Mouse (Mus musculus) cerebellum, adult 2 months (tissue): ENCODE results near the gene Cuta. TPM values are rescaled to one million over a fixed set of nuclear protein-coding genes. Genes with fewer than 3 reads are reported as not detected.

Experiments used
- DNase-seq, 2 experiments: peaks; one replicate each; pipeline ENCODE4 v3.0.0; 2021
- H3K27ac ChIP-seq: fragments of 200-500 bp; 2 replicates; pipeline ENCODE4 v1.5.1; 2012; ENCODE audit warnings: low read length, control low read depth, inconsistent platforms; ENCODE audit not compliant: insufficient read depth
- H3K27me3 ChIP-seq: fragments of 200-500 bp; 2 replicates; pipeline ENCODE4 v1.6.1; 2012; ENCODE audit warnings: inconsistent platforms, mild to moderate bottlenecking, low read length, moderate library complexity; ENCODE audit not compliant: control insufficient read depth, insufficient read depth
- H3K4me1 ChIP-seq: fragments of 200-500 bp; 2 replicates; pipeline ENCODE4 v1.6.1; 2011; ENCODE audit warnings: low read length; ENCODE audit not compliant: control insufficient read depth, insufficient read depth
- H3K4me3 ChIP-seq: fragments of 200-500 bp; replicated peaks from 2 replicates; pipeline ENCODE3; 2011; ENCODE audit warnings: mild to moderate bottlenecking, low read depth, low read length, control low read depth; ENCODE audit not compliant: insufficient read depth
- CTCF ChIP-seq: fragments of 200-500 bp; IDR thresholded peaks from 2 replicates; pipeline ENCODE4 v1.5.1; 2011; ENCODE audit warnings: low read depth, mild to moderate bottlenecking, control low read depth, low read length, moderate library complexity, borderline replicate concordance; ENCODE audit not compliant: insufficient read depth
- POLR2A ChIP-seq: fragments of 200-500 bp; IDR thresholded peaks from 2 replicates; pipeline ENCODE4 v1.6.1; 2011; ENCODE audit warnings: low read length, control low read depth, borderline replicate concordance; ENCODE audit not compliant: insufficient read depth
- whole genome bisulfite sequencing: fragments of 180-500 bp; shearing (Covaris S2); methylation state at CpG from one replicate; pipeline ENCODE4 v1.1.7; 2018; 5-methylcytosine and 5-hydroxymethylcytosine counted together
- polyA plus RNA-seq: library from polyadenylated mRNA; depleted of rRNA; stranded (reverse); fragments of >200 nt; gene quantifications from 2 replicates; pipeline ENCODE4 v1.2.3, GENCODE M21; 2012

The Cuta gene
- polyA plus RNA-seq, 1 experiment: 187 TPM

DNA sequence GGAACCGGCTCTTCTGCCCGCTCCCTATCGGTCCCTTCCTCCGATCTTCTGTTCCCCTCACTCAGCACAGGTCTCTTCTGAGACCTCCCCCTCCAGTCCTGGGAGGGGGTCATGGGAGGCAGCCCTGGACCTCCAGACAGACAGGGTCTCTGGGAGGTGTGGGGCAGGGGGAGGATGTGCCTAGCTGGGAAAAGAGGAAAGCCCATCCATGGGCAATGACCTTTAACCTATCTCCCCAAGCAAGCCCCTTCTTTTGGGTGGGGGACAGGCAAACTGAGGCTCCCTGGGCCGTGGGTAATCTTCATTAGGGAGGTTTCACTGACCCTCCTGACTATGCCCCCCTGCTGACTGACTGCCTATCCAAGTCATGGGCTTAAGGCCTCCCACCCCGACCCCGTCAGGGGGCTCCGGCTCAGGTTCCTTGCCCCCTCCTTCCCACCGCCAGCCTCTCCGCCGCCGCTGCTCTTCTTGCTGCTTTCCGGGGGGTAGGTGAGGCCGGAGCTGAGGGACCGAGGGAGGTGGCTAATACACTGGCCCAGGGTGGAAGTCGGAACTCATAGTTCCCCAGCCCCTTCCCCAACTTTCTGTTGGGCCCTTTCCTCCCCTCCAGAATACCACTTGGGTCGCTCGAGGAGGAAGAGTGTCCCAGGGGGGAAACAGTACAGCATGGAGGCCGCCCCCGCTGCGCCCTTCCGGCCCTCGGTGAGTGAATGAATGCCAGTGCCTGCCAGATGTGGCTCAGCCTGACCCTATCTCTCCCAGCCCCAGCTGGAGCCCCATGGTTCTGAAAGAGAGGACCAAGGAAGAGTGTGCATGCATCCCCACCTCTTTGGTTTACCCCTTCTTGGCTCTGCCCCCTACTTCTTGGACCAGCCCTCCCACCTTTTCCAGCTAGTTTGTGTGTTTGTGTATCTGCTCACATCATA, 12.8 kb upstream of the Cuta start:
- peaks cover 27% of the 10 kb centered on the region for H3K4me1 ChIP-seq
- no peak overlapping the region for H3K27ac ChIP-seq
- DNase-seq: no peak
- 42% methylated on average over 23 of the region's 23 CpGs for WGBS
- TF ChIP-seq POLR2A: no peak
- no peak for TF ChIP-seq CTCF
- no peak overlapping the region for H3K4me3 ChIP-seq
- no peaks in the 10 kb centered on the region for H3K27me3 ChIP-seq

DNA sequence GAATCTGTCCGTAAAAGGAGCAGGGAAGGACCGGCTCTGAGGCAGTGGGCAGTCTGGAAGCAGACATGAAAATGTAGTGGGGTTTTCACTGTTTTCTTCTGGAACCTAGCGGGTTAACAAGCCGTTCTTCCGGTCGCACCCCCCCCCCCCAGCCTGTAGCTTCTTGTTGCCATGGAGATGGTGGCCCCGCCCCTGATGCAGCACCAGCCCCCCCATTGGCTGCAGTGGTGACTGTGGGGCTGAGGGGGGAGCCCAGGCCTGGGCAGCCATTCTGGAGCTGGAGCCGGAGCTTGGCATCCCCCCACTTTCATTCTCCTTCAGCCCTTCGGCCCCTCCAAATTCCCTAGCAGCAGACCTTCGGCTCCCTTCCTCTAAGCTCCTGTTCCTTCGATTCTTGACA, 12.0 kb upstream of the Cuta start:
- H3K4me3 ChIP-seq: no peak overlapping the region
- DNase-seq: no peak
- TF ChIP-seq POLR2A (no peak), CTCF (no peak)
- H3K27ac ChIP-seq: no peak overlapping the region
- H3K27me3 ChIP-seq: no peaks in the 10 kb centered on the region
- peaks cover 27% of the 10 kb centered on the region for H3K4me1 ChIP-seq
- 20% methylated on average over 11 of the region's 11 CpGs for WGBS

DNA sequence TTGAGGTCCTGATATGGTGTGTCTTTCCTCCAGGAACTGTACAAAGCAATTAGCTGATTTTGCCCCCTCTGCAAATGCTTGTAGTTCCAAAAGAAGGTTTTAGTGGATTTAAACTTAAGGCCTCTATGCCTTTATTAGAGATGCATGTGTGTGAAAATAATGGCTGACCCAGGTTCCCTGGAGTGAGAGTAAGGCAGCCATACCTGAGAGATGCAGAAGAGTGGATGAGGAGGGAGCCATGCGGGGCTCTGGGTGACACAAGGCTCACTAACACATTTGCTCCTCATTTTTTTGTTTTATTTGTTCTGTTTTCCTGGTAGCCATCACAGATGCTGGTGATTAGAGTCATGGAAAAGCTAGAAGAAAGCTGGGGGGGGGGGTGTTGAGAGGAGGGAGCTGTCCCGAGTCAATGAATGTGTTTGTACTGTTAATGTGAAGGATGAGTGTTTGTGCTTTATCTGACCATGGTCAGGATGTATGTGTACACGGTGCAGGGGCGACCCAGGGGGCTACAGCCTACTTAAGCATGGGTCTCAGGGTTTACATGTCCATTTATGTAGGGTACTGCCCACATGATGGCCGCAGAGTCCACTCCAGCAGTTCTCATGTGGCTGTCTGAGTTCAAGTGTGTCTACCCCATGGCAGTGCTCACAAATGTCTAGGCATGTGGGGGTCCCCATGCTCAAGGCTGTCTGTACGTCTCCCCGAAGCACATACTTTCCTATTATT, 11.4 kb upstream of the Cuta start:
- H3K4me3 ChIP-seq: no peak overlapping the region
- TF ChIP-seq CTCF: no peak
- TF ChIP-seq POLR2A: no peak
- H3K27ac ChIP-seq: no peak overlapping the region
- 51% methylated on average over 7 of the region's 7 CpGs for WGBS
- no peaks in the 10 kb centered on the region for H3K27me3 ChIP-seq
- no peak for DNase-seq
- H3K4me1 ChIP-seq: peaks cover 31% of the 10 kb centered on the region

DNA sequence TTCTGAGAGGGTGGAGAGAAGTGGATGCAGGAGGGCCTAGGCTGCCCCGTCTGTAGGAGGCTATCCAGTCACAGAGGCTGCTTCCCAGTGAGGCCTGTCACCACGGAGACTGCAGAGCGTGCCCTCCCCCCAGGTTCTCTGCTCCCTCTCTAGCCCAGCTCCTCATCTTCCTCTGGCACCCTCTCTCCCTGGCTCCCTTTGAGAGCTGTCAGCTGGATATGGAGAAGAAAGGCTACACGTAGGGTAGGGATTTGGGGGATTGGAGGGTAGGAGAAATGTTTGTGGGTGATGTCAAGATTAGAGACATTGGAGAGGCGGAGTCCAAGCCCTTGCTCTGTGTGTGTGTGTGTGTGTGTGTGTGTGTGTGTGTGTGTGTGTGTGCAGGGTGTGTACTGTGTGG, 10.5 kb upstream of the Cuta start:
- Histone ChIP-seq H3K4me3 (no peak overlapping the region), H3K27ac (no peak overlapping the region), H3K4me1 (peaks cover 32% of the 10 kb centered on the region), H3K27me3 (no peaks in the 10 kb centered on the region)
- TF ChIP-seq CTCF (no peak), POLR2A (no peak)
- DNase-seq: peak in 1 of 2 experiments; percentile 21
- WGBS: 49% methylated on average over 5 of the region's 5 CpGs

DNA sequence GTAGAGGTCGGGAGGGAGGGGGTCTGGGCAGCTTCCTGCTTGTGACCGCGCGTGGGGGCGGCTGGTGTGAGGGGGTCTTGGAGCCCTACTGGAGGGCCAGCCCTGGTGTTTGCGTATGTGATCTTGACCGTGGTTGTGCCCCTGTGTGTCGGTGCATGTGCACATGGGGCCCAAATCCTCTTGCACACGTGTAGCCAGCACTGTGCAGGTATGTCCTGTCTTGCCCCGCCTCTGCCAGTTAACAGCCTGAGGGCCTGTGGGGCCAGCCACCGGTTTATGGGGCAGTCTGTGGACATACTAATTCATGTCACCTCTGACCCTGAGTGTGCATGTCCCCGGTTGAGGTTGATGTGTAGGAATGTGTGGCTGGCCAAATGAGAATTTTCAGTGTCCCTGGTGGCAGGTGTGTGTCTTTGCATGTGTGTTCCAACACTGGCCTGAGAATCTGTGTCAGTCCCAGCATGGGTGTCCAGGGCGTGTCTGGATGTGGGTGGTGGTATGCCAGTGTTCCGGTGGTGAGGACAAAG, 9.7 kb upstream of the Cuta start:
- WGBS: 3% methylated on average over 13 of the region's 14 CpGs
- Histone ChIP-seq H3K27ac (no peak overlapping the region), H3K4me3 (peak overlapping the region; percentile 53), H3K27me3 (no peaks in the 10 kb centered on the region), H3K4me1 (peaks cover 32% of the 10 kb centered on the region)
- TF ChIP-seq POLR2A (no peak), CTCF (peak; percentile 48)
- DNase-seq: peak in 1 of 2 experiments; percentile 49

DNA sequence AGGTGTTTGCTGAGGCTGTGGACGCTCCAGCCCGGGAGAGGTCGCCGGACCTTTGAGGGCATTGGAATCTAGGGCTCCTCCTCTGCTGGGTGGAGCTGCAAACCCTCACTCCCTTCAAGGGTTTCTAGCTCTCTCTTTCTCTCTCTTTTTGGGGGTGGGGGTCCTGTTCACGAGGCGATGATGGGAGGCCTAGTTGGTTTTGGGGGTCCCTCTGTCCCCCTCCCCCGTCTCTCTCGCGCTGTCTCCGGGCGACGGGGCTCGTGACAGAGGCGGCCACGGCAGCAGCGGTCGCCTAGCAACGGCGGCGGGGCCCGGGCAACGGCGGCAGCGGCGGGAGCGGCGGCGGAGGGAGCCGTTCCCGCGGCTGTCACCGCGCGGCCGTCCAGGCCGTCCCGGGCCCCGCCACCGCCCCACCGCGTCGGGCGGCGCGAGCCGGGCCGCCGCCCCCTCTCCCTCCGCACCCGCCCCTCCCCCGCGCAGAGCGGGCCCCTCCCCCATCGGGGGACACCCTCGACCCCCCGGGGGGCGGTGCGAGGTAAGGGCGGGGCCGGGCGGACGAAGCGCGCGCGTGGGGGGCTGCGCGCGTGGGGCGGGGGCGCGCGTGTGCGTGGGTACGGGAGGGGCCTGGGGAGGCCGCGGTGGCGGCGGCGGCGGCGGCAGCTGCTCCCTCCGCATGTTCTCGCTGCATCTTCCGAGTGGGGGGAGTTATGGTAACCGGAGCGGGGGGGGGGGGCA, 9.1 kb upstream of the Cuta start:
- DNase-seq: peak; percentile 63 to 68
- Histone ChIP-seq H3K27ac (no peak overlapping the region), H3K4me1 (peaks cover 30% of the 10 kb centered on the region), H3K4me3 (peak overlapping the region; percentile 70), H3K27me3 (no peaks in the 10 kb centered on the region)
- WGBS: under 1% methylated on average over 70 of the region's 87 CpGs
- no peak for TF ChIP-seq CTCF

DNA sequence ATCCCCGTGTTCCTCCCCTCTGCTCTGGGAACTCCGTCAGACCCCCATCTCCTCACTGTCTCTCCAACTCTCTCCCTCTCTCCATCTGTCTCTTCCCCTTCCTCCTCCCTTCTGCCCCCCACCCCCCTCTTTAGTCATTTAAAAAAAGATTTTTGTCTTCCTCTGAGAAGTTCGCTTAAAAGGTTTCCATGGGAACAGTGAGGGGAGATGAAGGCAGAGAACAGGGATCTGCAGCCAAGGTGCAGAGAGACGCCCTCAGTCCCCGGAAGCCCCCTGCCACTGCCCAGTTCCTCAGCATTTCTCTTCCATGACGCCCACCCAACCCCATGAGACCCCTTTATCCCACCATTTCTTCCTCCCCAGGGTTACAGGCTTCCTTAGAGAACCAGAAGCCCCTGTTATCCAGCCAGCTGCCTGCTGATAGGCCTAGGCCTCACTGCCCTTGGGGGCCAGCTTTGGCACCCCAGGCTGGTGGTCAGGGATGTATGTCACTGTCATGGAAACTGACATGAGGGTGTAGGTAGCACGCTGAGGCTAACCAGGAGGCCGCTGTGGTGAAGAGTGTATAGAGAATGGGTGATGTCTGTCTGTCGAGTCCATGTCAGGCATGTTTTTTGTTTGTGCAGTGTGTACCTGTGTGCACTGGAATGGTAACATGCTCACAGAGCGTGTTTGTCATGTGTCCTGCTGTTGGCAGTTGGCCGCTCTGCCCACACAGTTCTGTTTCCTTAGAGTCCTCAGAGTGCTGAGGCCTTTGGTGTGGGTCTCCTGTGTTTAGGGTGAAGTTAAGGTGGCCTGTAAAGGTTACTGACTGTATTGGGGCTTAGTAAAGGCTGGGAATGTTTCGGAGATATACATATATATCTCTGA, 8.1 kb upstream of the Cuta start:
- DNase-seq: no peak
- 39% methylated on average over 12 of the region's 12 CpGs for WGBS
- Histone ChIP-seq H3K27me3 (no peaks in the 10 kb centered on the region), H3K4me3 (no peak overlapping the region), H3K27ac (no peak overlapping the region), H3K4me1 (peaks cover 25% of the 10 kb centered on the region)
- TF ChIP-seq CTCF (no peak), POLR2A (no peak)
